Mouse (Mus musculus): ENCODE data around the gene Cav2. TPM values are rescaled to one million over a fixed set of nuclear protein-coding genes. Genes with fewer than 3 reads are reported as not detected.

Cav2 gene
- polyA plus RNA-seq (2017; shearing (Covaris generic)), result 2.3 TPM

GRCm38 (mm10) chr6:17280939-17281756, at the start of gene Cav2:
Gene Cav2, plus strand, starts transcription at chr6:17281185.

GRCm38 (mm10) chr6:17305954-17306601, 25.1 kb downstream of the Cav2 start, which contains the start of gene Cav1:
Gene Cav1, plus strand, starts transcription at chr6:17306335.

Other genes with a start within 250 kb of the Cav2 start
- 222 TPM for gene Tes, start 216.0 kb upstream of the Cav2 start, polyA plus RNA-seq (2017; shearing (Covaris generic))
- gene Cav1, start 25.1 kb downstream of the Cav2 start, polyA plus RNA-seq (2017; shearing (Covaris generic)), result not detected
- gene Met, start 182.6 kb downstream of the Cav2 start, polyA plus RNA-seq (2017; shearing (Covaris generic)), result not detected

Data from inflammation-experienced regulatory T-cells, adult 16 weeks (primary cell).